Mouse (Mus musculus): ENCODE data around the gene Cdc42bpa.

The Cdc42bpa gene

DNA sequence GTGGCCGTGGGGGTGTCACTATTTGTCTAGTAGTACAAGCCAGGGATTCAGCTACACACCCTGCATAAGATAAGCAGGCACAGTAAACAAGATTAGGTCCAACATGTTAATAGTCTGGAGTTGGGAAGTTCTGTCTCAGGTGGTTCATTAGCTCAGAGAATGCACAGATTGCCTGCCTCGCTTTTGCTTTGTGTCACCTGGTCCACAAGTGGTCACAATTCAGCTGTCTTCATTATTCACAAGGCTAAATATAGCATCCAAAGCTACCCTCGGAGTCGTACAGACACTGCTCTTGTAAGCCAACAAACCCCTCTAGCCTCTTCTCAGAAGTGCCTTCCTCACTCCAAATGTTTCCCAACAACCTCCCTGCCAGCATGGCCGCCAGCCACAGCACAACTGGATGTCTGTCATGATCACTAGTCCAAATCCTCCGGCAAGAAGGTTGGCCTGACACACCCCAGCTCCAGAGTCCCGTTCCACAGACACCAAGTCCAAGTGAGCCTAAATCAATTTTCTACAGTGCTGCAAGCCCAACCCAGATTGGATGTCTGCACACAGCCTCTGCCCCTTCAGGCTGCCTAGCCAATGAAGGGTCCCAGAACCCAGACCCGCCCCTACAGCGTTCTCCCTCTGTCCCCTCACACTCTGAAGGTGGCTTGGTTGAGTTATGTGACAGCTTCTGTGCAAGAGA lies 234.7 kb downstream of the Cdc42bpa start:
- peak; percentile 47 for DNase-seq

- peak; percentile 97 for DNase-seq
Observed at GRCm38 (mm10) chr1:180195703-180196381, 235.6 kb downstream of the Cdc42bpa start.

DNA sequence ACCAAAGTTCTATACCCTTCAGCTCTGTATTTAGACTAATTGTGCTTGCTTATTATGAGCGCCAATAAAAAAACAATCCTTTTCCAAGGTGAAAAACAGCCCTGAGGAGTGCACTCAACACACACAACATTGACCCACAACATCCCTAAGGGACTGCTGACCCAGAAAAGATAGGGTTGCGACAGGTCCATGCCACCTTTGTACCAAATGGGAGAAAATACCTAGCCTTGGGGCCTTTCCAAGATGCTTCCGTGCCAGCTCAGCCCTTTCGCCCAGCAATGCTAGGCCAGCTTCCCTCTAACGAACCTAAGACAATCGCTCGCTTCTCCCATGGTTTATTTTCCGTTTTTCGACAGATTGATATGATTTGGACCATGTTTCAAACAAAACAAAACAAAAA lies 236.2 kb downstream of the Cdc42bpa start:
- DNase-seq = no peak

DNA sequence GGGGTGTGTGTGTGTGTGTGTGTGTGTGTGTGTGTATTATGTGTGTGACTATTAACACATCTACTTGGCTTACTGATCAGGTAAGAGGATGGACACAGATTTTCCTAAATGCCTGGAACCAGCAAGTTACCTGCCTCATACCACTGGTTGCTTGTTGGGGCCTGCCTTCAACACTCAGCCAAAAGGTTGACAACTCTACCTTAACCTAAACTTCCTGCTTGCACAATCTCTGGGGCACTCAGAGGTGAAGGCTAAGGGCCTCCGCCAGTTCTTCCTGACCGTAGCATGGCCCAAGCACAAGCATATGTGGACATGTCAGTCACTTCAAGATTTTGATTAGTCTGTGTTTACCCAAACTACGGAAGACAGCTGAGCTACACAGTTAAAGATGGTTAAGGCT lies 237.7 kb downstream of the Cdc42bpa start:
- DNase-seq = no peak

GRCm38 (mm10) chr1:180198959-180199714 lies 238.9 kb downstream of the Cdc42bpa start, which contains the start of gene Coq8a:
Gene Coq8a, minus strand, starts transcription at chr1:180199602.
- DNase-seq = no peak

GRCm38 (mm10) chr1:180199715-180200050 lies 239.4 kb downstream of the Cdc42bpa start:
- no peak for DNase-seq

GRCm38 (mm10) chr1:180200722-180201121 lies 240.4 kb downstream of the Cdc42bpa start:
- no peak for DNase-seq

DNA sequence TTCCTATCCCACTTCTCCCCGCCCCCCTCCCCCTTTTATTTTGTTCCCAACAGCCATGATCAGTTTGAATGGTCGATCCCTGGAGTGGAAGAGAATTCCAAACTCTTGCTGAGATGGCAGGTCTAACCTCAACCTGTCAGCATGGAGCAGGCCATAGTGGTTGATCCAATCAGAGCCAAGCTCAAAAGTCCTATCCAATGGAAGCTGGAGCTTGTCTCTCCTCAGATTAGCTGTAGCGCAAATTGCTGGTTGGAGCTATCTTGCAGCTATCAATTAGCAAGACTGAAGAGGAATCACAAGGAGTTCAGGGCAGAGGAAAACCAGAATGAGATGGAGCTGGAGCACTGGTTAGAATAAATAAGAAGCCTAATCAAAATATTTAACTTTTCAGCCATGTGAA lies 248.1 kb downstream of the Cdc42bpa start:
- DNase-seq = no peak

DNA sequence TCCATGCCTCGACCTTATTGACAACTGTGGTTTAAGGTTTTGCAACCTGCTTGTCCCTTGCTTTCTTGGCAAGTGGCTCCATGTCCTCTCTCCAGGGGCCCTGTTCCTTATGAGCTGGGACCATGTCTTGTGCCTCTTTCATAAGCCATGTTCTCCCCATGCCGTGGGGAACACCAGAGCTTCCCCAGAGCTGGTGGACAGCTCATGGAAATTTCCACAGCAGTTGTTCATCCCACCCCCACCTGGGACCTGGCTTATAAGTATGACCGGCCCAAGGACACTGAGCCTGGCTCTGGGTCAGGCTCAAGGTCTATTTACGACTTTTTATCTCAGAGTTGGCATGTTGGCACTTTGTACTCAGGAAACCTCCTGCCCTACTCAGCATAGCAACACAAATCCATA lies 249.8 kb downstream of the Cdc42bpa start:
- no peak for DNase-seq

- DNase-seq = no peak
Observed at GRCm38 (mm10) chr1:180210781-180211271, 250.6 kb downstream of the Cdc42bpa start.

GRCm38 (mm10) chr1:180212911-180213310 lies 252.6 kb downstream of the Cdc42bpa start:
- DNase-seq = no peak

- DNase-seq = peak; percentile 59
Observed at GRCm38 (mm10) chr1:180215044-180215443, 254.8 kb downstream of the Cdc42bpa start.
